Mouse (Mus musculus): ENCODE measurements around the gene Ankrd1.

The Ankrd1 gene

DNA sequence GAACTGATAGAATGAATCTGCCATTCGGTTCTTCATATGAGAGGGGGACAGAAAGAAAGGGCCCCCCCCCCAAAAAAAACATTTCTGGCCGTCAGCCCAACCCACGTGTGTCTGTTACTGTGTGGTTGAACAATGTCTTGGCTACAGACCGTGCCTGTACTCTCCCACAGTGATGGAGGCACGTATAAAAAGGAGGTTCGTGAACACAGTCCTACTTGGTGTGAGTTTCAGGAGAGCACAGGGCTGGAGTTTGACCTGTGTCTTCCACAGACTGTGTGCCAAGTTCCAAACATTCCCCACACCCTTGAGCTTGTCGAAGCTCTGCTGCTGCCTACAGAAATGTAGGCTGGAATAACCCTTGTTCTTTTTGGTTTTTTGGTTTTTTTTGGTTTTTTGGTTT lies 9.4 kb downstream of the Ankrd1 start:
- no peak for DNase-seq (ENCODE audit: low spot score)

DNA sequence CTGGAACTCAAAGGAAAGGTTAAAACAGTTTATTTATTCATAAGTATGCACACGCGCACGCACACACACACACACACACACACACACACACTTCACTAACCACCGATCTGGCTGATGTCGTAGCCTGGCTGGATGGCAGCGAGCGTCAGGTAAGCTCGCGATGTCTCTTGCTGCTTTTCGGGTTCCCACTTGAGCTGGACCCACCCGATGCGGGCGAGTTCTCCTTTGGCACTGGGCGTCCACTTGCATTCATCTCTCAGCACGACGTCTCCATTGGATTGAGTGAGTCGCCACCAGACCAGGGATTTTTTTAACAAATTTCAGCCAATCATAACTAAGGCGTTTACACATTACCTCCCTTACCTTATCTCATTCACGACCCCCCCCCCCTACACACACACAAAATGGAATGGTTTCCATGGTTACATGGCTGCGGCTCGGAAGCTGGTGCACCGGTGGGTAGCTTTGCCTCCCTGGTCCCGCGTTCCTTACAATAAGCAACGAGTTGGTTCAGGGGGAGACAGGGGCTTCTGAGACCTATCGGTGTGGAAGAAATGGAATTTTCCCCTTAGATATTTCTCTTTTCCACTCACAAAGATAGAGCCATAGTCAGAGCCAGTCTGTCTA lies 10.5 kb downstream of the Ankrd1 start:
- DNase-seq (ENCODE audit: low spot score) = no peak

DNA sequence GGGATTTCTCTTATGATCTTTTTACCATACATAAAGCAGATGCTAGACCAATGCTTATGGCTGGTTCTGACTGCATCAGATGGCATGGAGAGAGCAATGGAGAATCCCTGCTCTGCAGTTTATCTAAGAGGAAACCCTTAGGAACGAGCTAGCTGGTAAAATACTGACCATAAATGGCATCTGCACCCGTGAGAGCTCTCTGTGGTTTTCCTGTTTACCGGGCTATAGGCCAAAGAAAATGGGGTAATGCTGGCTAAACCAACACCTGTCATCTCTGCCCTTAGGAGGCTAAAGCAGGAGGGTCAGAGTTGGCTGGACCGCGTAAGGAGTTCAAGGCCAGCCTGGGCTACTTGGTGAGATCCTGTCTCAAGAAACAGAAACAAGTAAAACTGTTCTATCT lies 16.0 kb downstream of the Ankrd1 start:
- DNase-seq (ENCODE audit: low spot score) = no peak

DNA sequence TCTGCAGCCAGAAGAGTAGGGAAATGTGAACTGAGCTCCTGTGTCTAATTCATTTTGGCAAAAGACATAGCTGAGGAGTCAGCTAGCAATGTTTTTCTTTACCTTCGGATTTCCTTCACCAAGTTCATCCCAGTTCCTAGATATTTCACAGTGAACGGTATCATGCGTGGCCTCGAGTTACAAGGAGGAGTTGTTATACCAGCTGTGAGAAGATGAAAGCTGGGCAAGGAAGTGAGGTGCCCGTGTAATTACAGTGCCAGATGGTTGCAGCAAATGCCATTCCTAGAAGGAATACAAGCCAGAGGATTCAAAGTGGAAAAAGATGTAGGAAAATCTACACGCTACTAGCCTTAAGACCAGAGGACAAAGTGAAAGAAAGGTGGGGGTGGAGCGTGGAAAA lies 21.0 kb downstream of the Ankrd1 start:
- DNase-seq (ENCODE audit: low spot score) = no peak

DNA sequence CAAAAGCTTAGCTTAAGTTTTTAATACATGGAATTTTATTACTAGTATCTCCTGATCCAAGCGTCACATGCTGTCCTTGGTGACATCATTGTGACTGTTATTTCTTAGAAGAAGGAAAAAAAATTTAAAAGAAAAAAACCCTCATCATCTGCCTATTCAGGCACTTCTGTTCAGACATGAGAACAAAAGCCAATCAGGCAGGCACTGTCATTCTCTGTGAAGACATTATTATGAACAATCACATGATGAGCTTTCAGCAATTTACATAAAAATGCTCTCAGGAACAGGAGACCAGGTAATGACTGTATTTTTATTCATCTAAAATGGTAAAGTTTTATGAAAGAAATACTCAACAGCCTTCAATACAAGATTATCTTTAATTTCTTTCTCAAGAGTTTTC lies 21.6 kb downstream of the Ankrd1 start:
- DNase-seq (ENCODE audit: low spot score) = no peak

DNA sequence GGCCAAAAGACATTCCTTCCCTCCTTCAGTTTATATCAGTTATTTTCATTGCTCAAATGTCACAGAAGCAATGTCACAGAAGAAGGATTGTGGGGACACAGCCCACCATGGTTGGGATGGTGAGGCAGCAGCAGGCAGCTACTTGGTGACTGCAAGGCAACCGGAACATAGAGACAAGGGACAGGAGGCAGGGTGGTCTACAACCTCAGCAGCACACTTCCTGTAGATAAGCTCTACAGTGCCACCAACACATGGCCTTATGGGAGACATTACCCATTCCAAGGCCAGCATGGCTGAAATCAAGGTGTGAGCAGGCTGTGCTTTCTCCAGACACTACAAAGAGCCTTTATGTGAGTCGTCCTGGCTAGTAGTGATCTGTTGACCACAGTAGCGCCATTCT lies 22.7 kb downstream of the Ankrd1 start:
- no peak for DNase-seq (ENCODE audit: low spot score)

DNA sequence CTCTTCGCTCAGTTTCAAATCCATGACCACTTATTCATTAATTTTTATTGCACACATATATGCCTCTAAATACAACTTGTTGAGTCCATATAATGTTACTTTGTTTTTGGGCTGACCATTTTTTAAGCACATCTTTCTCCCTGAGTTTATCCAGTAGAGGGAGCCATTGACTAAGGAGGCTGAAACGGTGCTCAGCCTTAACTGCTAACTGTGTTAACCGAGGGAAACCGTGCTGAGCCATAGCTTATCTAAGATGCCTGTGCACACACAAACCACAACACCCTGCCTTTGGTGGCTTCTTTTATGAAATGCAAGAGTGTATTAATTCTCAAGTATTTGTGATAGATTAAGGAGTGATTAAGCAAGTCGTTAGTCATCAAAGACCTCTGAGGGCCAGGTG lies 29.1 kb downstream of the Ankrd1 start:
- DNase-seq (ENCODE audit: low spot score) = peak; percentile 72

DNA sequence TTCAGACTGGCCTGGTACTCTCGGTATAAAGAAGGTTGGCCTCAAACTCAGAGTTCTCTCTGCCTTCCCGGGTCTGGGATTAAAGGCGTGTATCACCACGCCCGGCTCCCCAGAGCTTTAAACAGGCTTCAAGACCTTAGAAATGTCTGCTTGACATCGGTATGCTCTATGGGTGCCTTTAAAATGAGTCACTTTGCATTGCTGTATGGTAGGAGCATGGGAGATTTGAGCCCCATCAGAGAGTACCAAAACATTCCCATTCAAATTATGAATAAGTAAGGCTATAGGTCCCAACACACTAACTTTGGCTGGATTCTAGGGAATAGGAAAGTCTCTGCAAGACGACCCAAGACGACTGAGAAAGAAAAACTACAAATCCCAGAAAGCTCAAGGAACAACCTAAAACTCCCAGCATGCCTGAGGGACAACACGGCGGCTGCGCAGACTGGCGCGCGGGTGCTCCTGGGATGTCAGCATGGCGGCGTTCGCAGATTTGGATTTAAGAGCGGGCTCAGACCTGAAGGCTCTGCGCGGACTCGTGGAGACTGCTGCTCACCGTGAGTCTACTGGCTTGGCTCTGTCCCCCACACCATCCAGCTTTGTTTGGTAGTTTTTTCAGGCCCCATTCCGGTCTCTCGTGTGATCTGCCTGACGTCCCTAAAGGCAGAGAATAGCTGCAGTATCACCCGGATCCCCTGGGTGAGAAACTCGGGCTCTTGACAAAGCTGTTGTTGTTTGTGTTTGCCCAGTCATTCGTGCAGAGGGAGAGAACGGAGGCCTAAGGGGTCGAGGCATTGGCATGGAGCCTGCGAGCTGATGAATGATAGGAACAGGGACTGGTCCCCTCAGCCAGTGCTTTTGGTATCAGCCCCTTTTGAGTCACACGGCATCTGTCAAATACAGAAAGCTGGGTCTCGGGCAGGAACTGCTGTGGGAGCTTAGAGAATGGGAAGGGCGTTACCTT lies 36.4 kb downstream of the Ankrd1 start, which contains the start of gene Rpp30:
TSS of gene Rpp30 (plus strand) at position 455 of the 964 bp plus-strand sequence.
- DNase-seq (ENCODE audit: low spot score) = peak; percentile 93

DNA sequence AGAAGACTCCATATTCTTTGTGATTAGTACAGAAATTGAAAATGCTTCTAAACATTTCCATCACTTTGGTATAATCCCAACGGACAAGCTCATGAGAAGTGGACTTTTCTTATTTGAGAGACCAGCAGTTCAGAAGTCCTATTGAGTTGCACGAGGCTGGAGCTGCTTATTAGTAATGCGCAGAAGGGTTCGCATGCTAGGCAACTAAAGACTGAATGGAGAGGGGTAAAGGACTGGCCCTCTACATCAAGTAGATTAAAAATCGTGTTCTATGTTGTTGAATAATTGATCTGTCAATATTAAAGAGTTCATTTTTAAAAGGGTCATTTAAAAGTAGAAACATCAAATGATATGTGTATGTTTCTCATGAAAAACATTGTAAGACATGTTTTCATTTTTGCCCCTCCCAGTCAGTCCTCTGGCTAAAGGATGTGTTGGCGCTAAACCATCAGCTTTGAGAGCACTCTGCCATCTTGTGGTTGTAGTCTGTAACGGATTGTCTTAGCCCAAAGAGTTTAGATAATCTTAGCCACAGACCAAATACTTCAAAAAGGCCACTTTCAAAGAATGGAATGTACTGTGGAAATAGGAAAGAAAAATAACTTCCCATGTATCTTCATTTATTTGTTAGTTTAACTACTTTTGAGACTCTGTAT lies 37.2 kb downstream of the Ankrd1 start:
- peak; percentile 88 for DNase-seq (ENCODE audit: low spot score)

DNA sequence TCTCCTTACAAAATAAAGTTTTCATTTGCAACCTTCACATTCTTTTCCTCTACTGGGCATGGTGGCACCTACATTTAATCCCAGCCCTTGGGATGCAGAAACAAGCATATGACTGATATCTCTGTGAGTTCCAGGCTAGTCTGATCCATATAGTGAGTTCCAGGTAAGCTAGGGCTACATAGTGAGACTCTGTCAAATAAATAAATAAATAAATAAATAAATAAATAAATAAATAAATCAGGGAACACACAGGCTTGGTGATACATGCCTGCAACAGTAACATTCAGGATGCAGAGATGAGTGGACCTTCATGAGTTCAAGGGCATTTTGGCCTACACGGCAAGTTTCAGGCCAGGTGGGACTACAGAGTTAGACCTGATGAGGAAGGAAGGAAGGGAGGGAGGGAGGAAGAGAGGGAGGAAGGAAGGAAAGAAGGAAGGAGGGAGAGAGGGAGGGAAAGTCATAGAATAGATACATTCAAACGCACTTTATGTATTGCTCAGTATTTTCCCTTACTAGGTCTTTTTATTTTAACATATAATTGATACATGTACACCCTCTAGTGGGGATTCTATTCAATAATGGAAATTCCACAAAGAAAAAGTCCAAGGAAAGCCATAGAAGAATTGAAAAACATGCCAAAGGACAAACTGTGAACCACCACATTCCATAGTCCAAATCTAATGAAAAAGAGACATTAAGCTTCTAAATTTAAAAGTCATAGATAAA lies 56.9 kb downstream of the Ankrd1 start:
- DNase-seq (ENCODE audit: low spot score) = no peak

Measured in embryo, embryonic 10.5 days (tissue).